Mouse (Mus musculus) mesoderm, embryonic 11.5 days (tissue): ENCODE data around the gene Zfp668.
A peak's percentile ranks its signal among the peaks of the same experiment; 100 is the strongest.
"Not testable (repeated sequence)": the region's sequence is repeated elsewhere in the genome, so short reads cannot be mapped to it uniquely, and the experiment has no call there.

Experiments
- DNase-seq: peaks from one replicate; pipeline ENCODE4 v3.0.0-alpha.2; 2012; ENCODE audit warnings: low read depth, low spot score

The Zfp668 gene

GRCm38 (mm10) chr7:127842001-127842718 lies 34.5 kb downstream of the Zfp668 start:
- DNase-seq: peak; percentile 67

DNA sequence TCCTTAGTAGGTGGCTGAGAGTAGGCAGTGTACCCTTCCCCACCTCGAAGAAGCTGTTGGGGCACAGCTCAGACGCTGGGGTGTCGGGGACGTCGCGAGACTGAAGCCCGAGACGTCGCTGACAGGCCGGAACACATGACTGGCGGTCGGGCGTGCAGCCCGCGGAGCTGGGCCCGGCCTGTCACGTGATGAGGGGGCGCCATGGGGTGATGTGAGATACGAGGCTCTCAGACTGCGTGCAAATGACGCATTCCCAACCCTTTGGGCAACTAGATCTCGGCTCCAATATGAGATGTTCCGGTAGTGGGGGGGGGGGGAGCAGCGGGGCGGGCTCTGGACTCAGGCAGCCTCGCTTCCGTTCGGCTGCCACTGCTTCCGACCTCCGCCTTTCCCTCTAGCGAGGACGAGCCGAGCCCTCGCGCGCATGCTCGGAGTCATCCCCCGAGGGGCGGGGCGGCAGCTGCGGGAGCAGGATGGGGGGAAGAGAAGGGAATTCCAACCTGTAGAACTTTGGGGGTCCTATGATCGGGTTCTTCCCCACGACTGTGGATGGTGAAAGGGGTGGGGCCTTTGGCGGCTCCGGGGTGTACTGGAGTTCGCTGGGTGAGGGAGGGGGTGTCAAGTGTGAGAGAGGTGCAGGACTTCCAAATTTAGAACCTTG lies 35.2 kb downstream of the Zfp668 start:
- DNase-seq: peak; percentile 91

DNA sequence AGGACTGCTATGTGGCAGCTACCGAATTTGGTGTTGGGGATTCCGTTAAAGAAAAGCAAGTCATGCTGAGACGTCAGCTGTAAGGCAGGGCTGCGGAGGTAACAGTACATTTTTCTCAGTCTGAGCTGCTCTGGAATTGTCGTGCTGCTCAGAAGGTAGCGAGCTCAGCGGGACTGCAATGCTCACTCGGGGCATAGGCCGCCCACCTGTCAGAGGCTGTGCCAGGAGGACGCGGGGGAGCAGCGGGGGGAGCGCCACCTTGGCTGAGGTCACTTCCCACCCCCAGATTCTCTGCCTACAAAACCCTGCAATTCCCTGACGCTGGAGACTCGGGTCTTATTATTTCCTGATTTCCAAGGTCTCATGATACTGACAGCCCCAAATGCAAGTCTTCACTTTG lies 35.7 kb downstream of the Zfp668 start:
- no peak for DNase-seq

DNA sequence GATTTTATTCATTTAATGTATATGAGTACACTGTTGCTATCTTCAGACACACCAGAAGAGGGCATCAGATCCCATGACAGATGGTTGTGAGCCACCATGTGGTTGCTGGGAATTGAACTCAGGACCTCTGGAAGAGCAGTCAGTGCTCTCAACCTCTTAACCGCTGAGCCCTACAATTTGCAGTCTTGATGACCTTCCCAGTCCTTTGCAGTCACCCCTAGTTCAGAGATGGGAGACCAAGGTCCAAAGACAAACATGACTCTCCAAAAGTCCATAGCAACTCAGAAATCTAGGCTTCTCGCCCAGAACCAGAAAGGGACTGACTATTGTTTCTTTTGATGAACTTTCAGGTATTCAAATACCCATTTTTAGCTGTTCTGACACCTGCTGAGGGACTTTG lies 36.6 kb downstream of the Zfp668 start:
- DNase-seq: not testable (repeated sequence)

DNA sequence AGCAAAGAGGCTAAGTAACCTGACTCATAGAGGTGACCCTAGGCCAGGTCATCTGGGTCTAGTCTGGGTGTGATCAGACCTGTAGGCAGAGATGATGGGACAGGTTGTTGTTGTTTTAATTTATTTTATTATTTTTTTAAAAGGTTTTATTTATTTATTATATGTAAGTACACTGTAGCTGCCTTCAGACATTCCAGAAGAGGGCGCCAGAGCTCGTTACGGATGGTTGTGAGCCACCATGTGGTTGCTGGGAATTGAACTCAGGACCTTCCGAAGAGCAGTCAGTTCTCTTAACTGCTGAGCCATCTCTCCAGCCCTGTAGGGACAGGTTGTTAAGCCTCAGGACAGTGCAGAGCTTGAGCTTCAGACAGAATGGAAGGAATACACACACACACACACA lies 38.8 kb downstream of the Zfp668 start:
- not testable (repeated sequence) for DNase-seq

DNA sequence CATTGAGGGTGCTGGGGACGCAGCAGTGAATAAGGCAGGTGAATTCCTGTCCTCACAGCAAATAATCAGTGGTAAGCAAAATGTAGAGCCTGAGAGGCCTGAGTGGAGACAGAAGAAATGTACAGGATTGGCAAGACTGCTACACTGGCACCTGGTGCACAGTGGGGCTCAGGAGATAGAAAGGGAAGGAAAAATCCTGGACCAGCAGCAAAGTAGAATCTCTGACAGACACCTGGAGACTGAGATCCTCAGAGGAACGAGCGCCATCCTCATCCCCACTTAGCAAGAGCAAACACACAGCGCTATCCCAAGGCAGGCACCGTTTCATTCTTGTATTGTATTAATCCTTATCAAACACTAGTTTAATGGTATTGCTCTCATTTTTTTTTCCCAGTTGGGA lies 39.2 kb downstream of the Zfp668 start:
- DNase-seq: no peak

DNA sequence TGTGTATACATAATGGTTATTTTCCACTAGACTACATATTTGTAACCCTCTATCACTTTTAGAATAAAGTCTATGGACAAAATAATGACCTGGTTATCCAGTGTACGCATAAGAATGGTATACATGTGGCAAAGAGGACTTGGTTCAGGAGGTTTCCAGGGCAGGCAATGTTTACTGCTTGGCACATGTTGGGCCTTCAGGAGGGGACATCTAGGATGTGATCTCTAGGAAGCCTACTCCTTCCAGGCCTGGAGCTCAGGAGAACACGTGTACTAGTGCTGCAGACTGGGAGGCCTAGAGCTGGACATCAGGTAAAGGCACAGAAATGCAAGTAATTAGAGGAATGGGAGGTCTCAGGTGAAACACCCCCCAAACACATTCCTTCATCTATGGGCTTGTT lies 41.1 kb downstream of the Zfp668 start:
- DNase-seq: no peak

GRCm38 (mm10) chr7:127824176-127824871 lies 52.3 kb downstream of the Zfp668 start, which contains the start of the genes Stx4a and Stx1b:
Gene Stx4a, plus strand, starts transcription at chr7:127824294.
Gene Stx1b, minus strand, starts transcription at chr7:127824549.
- DNase-seq: peak; percentile 60

- DNase-seq: no peak
These were observed 53.1 kb downstream of the Zfp668 start for GRCm38 (mm10) chr7:127823236-127824171.

GRCm38 (mm10) chr7:127822494-127822893 lies 54.1 kb downstream of the Zfp668 start:
- no peak for DNase-seq

DNA sequence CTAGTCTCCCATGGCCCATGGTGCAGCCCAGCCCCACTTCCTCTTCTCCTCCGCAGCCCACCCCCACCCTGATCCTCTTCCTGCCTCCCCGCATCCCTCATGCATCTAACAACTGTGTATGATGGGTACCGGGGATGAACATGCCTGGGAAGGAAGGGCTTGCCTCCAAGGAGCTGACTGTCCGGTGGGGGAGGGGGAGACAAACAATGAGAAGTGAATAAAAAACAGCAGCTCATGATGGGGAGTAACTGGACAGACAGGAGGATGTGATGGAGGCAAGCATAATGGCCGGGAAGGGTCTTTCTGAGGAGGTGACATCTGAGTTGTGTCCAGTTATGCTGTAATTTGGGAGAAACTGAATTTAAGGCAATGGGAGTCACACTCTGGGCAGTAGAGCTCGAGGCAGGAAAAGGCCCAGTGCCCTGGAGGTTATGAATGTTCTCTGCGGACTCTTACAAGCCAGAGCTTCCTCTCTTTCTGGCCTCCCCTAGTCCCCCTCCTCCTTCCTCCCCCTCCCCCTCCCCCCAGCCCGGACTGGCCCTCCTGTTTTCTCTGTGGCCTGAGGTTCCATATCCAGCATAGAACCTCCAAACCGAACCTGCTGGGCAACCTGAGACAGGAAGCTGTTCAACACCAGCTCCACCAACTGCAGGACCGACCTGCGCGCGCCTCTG lies 55.7 kb downstream of the Zfp668 start:
- no peak for DNase-seq

GRCm38 (mm10) chr7:127817776-127818175 lies 58.9 kb downstream of the Zfp668 start:
- no peak for DNase-seq

GRCm38 (mm10) chr7:127817053-127817452 lies 59.6 kb downstream of the Zfp668 start:
- no peak for DNase-seq

- no peak for DNase-seq
These were observed 60.4 kb downstream of the Zfp668 start for GRCm38 (mm10) chr7:127815954-127816821.

GRCm38 (mm10) chr7:127815116-127815665 lies 61.4 kb downstream of the Zfp668 start:
- DNase-seq: no peak

DNA sequence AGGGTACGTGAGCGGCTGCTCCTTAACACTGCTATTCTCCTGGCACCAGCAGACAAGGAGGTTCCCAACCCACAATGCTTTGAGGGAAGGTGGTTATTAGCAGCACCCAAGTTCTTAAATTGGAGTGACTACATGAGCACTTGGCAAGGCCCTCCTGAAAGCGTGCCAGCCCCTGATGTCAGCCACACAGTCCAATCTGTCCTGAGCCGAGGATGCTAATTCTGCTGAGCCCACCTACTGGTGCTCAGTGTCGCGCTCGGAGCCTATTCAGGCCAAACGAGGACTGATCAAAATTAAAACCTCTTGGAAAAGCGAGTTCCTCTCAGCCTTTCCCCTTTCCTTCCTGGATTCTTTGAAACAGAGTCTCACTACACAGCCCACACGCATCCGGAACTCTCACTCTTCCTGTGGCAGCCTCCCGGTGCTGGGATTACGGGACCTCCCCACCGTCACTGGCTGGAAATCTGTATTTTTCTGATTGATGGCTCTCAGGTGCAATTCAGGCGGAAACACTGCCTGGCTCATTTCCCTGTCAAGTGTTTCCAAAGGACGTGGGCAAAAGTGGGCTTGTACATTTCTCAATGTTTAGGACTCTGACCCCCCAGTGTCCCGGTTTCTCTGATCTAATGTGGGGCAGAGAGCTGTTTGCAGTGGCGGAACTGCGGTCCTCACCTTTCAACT lies 62.2 kb downstream of the Zfp668 start:
- no peak for DNase-seq

DNA sequence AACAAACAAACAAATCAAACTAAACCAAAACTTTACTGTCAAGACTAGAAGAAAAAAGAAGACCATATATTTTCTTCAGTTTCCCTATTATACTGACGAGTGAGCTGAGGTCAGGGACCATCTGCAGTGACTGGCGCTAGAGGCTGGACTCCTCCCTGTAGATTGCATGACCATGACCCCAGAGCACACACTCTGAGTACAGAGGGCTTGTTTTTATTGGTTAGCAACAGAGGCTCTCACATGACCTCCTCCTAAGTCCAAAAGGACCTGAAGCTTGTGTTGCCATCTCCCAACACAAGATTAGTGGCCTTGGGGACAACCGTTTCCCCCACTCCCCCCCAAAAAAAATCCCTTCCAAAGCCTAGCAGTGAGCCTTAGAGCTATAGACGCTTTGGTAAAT lies 62.8 kb downstream of the Zfp668 start:
- DNase-seq: no peak
